Mouse (Mus musculus) right cerebral cortex, adult 2 months (tissue): ENCODE data around the gene Dop1a.

ENCODE experiments used
- DNase-seq, 2 experiments: peaks; one replicate each; pipeline ENCODE4 v3.0.0; 2021 to 2022; ENCODE audit warnings: low spot score in 2 of 2

The Dop1a gene

GRCm38 (mm10) chr9:86466990-86467870 is at the start of gene Dop1a:
Dop1a (plus strand) TSS chr9:86467154.
- peak; percentile 87 to 89 for DNase-seq

GRCm38 (mm10) chr9:86417971-86418370 is 49.0 kb upstream of the Dop1a start:
- DNase-seq: no peak

- peak; percentile 29 to 44 for DNase-seq
Measured at GRCm38 (mm10) chr9:86419366-86419765, 47.6 kb upstream of the Dop1a start.

GRCm38 (mm10) chr9:86423331-86423730 is 43.6 kb upstream of the Dop1a start:
- DNase-seq: no peak

GRCm38 (mm10) chr9:86435510-86435909 is 31.4 kb upstream of the Dop1a start:
- DNase-seq: no peak

GRCm38 (mm10) chr9:86436608-86437007 is 30.3 kb upstream of the Dop1a start:
- DNase-seq: no peak

- no peak for DNase-seq
Measured at GRCm38 (mm10) chr9:86438337-86439009, 28.5 kb upstream of the Dop1a start.

GRCm38 (mm10) chr9:86442248-86442647 is 24.7 kb upstream of the Dop1a start:
- no peak for DNase-seq

GRCm38 (mm10) chr9:86446847-86447246 is 20.1 kb upstream of the Dop1a start:
- DNase-seq: no peak

- DNase-seq: no peak
Measured at GRCm38 (mm10) chr9:86447431-86447830, 19.5 kb upstream of the Dop1a start.

- DNase-seq: peak; percentile 82 to 90
Measured at GRCm38 (mm10) chr9:86449581-86449980, 17.4 kb upstream of the Dop1a start.

GRCm38 (mm10) chr9:86451094-86451493 is 15.9 kb upstream of the Dop1a start:
- DNase-seq: peak; percentile 46 to 53

- peak; percentile 73 to 84 for DNase-seq
Measured at GRCm38 (mm10) chr9:86451617-86452016, 15.3 kb upstream of the Dop1a start.

- no peak for DNase-seq
Measured at GRCm38 (mm10) chr9:86453626-86454025, 13.3 kb upstream of the Dop1a start.

GRCm38 (mm10) chr9:86464151-86465105 is 2.5 kb upstream of the Dop1a start, which contains the start of gene Ube2cbp:
Ube2cbp (minus strand) TSS chr9:86464950.
- peak; percentile 88 to 90 for DNase-seq

GRCm38 (mm10) chr9:86475956-86476355 is 9.0 kb downstream of the Dop1a start:
- no peak for DNase-seq

GRCm38 (mm10) chr9:86476763-86477162 is 9.8 kb downstream of the Dop1a start:
- no peak for DNase-seq

GRCm38 (mm10) chr9:86478414-86479093 is 11.6 kb downstream of the Dop1a start:
- DNase-seq: no peak

GRCm38 (mm10) chr9:86482236-86482635 is 15.3 kb downstream of the Dop1a start:
- DNase-seq: no peak

- DNase-seq: no peak
Measured at GRCm38 (mm10) chr9:86491740-86492139, 24.8 kb downstream of the Dop1a start.

- DNase-seq: peak in 1 of 2 experiments; percentile 16
Measured at GRCm38 (mm10) chr9:86496261-86496660, 29.3 kb downstream of the Dop1a start.
